Mouse (Mus musculus) 3134 (cell line): ENCODE data around the gene Map2.

ENCODE experiments used
- DNase-seq: peaks from one replicate; pipeline ENCODE4 v3.0.0-alpha.2; 2011; ENCODE audit warnings: low spot score; ENCODE audit not compliant: insufficient read length; ENCODE audit errors: extremely low read depth

Map2 gene

DNA sequence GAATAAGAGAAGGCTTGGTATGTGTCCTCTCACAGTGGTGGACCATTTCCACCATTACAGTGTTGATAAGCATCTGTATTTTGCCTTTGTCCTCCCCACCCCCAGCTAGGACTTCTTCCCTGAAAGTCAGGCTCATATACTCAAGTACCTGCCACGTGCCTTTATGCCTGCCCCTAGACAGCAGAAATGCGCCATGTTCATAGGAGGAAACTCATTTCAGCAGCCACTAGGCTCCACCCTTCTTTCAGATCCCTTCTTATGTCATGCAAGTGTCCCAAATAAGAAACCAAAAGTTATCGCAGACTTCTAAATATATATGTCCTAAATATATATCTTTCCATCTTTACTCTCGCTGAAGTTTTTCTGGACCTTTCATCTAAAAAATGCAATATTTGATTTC, 21.2 kb downstream of the Map2 start:
- DNase-seq, result no peak

DNA sequence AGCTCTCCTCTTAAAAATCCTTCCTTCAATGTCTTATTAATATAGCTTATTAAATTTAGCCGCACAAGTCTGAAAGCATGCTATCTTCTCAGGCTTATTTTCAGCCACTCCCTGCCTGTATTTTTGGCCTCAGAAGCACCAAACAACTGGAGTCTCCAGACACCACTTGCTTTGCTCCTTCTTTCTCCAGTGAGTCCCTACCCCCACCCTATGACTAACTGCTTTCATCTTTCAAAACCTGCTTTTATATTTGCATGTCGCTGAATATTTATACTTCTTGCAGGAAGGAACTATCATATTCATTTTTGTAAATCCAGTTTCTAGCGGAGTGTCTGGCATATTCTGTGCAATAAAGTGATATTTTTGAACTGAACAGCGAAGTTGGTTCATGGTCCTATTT, 21.6 kb downstream of the Map2 start:
- no peak for DNase-seq

DNA sequence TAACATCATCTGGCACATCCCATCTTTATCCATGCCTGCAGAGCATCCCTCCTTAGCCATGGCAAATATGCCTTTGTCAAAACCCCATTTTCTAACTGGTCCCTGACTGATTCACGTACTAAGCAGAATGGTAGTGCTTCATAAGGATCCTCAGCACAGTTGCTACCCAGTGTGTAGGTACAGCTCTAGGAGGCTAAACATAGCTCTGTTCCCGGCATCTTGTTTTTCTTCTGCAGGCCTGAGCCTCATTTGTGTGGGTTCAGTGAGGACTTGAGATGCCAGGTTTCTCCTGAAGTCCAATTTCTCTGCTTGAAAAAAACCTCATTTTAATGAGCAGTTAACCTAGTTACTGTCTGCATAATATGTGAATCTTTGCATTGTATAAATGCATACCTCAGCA, 30.4 kb downstream of the Map2 start:
- no peak for DNase-seq

DNA sequence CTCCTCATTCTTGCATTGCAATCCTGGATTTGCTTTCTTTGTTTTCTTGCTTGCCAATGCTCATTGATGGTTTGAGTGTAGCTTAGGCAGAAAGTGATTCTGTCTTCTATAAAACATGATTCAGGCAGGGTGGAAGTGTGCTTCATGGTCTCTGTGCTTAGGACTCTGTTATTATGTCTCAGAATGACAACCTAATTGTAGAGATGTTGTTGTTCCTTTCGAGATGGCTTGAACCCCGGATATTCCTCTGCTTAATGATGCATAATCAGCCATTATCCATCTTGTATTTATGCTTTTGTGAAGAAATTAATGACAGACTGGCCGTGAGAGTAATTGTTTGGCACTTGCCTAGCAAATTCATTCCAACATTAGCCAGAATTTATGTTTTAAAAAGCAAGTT, 31.8 kb downstream of the Map2 start:
- DNase-seq, result no peak

DNA sequence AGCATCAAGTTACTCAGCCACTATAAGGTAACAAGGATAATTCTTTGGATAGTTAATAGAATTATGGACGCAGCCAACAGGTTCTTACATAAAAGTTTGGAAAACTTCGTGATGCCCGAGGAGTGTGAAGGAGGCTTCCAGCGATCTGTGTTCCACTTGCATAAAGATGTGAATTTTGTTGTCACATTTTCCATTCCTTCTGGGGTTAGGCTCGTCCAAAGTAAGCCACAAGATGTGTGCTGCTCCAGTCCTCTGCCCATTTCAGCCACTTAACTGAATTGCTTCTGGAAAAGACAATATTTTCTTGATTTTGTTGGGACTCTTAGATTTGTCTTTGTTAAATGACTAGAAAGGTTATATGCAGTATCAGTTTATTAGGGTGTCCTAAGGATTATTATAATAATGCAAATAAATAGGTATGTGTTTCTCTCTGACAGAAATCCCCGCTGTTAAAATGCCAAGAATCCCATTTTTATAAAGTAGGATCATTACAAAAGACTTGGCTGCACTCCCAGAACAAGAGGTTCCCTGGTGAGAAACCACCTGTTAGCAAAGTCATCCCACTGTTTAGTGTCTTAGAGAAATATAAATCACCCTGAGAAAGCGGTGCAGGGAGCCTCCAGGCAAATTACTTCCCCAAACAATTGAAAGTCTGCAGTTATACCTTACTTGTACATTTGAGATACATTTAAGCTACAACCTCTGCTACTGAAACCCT, 36.2 kb downstream of the Map2 start:
- DNase-seq, result no peak

DNA sequence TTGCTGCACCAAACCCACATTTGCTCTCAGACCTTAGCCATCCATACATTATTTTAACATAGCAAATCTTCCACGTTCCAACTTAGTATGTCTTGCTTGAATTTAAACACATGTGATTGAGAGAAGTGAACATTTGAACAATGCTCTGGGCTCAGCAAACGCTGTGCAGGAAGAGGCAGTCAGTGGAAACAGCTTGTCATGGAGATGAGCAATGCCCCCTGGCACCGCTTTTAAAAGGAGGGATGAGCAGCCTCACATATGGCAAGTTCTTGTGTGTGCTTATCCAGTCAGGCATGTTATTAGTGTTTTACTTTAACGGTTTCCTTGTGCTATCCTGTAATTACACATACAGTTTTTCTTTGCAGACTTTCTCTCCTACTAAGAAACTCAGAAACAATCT, 46.4 kb downstream of the Map2 start:
- no peak for DNase-seq

DNA sequence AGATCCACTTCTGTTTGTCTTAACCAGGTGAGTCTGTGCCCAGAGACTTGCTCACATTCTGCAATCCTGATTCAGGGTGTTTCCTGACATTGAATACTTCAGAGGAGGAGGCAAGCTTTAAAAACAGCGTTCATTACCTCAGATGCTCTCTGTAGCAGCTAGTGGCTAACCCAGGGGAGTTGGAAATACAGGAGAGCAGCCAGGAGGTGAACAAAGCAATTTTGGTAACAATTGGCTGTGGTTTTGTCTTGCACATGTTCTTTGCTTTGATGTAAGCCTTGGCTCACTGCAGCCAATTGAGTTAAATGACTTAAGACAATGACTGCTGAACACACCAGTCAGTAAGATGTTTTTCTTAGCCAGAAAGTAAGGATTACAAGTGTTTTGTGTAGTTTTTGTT, 48.3 kb downstream of the Map2 start:
- DNase-seq, result no peak

DNA sequence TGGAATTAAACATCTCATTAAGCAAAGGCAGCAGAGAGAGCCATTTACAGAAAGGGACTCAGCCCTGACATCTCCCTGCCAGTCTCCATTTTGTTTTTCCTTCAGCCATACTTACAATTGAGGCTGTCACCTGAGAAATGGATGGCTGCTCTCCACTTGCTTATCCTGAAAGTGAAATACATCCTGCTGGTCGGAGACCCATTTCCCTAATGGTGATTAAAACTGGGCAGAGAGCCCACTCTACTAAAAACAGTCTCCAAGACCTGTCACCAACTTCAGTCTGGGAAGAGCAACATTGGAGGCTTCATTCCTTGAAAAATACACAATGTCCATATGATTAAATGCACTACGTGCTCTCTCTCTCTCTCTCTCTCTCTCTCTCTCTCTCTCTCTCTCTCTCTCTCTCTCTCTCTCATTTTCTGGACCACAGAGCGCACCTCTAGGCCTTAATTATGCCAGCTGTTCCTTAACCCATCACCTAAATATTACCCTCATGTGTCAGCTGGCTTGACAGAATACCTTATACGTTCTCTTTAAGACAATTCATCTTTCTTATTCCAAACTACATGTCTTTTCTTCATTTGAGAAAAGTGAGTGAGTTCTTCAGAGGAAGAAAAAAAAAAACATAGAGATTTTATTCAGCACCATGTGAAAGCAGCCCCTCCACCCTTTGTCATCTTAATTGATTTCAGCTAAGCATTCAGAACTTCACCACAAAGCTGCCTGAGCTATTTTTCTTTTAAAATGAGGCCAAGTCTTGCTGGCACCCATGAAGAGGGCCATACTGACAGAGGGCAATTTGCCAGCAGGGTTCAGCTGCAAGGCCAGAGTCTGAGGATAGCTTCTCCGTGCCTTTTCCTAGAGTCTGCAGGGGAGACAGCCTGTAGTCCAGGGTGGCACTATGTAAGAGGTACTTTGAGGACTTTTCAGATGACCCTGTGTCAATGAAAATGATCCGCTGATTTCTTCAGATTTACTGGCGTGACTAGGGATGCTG, 51.6 kb downstream of the Map2 start:
- no peak for DNase-seq

DNA sequence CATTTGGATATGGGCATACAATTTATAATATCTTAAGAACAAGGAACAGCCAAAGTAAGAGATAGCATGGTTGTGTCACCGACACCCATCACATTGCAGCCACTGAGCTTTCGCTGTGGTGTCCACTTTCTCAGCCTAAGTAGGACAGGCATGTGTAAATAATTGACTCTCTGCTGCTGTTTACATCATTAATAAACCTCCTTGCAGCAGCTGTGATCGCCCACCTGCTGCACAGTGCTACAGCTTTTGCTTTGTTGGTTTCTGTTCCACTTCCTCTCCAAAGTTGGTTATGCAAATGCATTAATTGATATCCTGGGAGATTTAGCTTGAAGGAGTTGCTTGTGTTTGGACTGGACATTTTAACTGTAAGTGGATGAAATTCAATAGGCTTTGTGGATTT, 53.1 kb downstream of the Map2 start:
- DNase-seq, result no peak

DNA sequence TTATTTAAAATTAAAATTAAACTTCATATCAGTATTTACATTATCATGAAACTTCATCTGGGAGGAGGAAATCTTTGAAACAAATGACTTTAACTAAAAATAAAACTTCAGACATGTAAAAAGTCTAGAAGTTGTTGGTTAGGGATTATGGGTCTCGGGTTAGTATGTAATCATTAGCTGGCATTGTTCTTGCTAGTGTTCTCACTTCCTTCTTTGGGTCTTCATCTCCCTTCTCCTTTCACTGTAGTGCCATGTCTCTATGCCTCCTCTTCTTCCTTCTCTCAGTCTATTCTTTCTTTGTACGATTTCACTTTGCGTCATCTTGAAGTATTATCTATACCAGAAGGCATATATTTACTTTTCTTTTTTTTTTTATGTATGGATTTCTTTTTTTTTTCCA, 55.3 kb downstream of the Map2 start:
- DNase-seq, result no peak

DNA sequence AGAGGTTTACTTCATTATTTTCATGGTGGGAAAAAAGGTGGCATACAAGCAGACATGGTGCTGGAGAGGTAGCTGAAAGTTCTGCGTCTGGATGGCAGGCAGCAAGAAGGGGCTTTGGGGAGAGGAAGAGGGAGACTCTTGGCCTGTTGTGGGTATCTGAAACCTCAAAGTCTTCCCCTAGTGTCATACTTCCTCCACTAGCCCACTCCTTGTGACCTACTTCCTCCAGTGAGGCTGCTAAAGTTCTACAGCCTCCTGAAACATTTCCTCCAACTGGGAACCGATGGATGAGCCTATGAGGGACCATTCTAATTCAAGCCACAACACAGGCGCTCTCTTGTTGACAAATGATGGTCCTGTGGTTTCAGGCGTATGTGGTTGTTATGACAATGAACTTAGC, 56.9 kb downstream of the Map2 start:
- DNase-seq, result no peak

DNA sequence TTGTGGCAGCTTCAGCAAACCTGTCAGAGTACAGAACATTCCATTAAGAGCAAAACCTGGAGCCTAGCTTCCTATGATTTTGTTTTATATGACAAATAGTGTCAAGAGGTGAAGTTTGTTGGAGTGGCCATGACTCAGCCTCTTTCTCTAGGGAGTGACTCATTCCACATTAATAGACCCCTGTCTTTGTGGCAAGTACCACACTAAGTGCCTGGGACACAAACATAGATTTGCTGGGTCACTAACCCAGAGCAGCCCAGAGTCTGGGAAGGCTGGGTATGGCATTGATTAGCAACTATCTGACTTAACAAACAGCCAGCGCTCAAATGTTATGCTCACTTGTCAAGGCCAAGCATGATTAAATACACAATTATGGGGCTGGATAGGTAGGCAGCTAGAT, 69.8 kb downstream of the Map2 start:
- DNase-seq, result no peak

DNA sequence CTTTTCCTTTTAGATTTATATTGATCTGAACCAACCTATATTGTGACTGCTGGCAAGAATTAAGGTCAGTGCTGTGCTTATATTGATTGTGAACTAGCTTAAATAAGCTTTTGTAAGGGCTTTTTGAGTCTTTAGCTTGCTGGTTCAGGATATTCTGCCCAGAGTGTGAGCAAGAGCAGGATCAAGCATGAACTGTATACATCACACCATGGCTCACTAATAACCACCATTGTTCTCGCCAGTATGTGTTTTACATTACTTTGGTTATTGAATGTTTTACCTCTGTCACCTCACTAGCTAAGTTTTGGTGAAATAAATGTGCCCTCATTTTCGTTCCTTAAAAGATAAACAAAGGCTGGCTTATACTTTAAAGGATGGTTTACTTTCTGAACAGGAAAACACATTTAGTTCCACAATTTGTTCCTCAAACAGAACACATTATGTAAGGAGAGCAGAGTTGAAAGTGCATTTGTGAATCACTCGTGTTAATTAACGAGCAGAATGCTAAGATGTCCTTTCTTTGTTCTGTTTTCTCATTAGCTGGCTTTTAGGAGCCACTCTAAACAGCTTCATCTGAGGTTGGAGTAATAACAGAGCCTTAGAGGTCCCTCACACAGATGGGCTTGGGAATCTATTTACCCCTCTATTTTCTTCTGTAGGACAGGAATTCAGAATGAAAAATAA, 76.7 kb downstream of the Map2 start:
- DNase-seq, result no peak

DNA sequence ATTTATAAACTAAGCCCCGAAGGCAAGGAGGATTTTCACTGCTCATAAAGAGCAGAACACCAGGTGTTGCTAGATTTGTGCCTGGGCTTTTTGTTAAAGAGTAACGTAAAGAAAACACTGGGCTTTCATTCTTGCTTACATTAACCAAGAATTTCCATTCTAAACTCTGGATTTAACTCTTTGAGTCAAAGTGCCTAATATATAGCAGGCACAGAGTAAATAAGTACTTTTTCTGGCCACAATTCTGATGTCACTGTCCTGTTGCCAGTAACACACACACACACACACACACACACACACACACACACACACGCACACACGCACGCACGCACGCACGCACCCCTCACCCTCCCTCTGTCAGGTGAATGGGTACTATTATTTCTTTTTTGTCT, 77.3 kb downstream of the Map2 start:
- no peak for DNase-seq

DNA sequence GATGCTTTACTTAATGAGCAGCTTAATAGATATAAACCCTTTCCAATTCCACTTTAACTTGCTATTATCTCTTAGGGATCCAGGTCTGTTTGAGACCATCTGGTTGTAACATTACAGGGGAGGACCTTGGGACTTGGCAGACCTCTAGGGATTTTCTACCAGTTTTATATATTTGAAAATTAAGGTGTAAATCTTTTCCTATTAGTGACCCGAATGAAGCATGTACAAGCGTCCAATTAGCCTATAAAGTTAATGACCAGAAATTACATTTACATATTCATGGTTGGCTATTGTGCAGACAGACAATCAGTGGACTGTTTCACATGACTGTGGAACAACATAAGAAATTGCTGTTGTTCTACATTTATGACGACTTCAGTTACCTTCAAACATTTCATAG, 88.1 kb downstream of the Map2 start:
- DNase-seq, result no peak

DNA sequence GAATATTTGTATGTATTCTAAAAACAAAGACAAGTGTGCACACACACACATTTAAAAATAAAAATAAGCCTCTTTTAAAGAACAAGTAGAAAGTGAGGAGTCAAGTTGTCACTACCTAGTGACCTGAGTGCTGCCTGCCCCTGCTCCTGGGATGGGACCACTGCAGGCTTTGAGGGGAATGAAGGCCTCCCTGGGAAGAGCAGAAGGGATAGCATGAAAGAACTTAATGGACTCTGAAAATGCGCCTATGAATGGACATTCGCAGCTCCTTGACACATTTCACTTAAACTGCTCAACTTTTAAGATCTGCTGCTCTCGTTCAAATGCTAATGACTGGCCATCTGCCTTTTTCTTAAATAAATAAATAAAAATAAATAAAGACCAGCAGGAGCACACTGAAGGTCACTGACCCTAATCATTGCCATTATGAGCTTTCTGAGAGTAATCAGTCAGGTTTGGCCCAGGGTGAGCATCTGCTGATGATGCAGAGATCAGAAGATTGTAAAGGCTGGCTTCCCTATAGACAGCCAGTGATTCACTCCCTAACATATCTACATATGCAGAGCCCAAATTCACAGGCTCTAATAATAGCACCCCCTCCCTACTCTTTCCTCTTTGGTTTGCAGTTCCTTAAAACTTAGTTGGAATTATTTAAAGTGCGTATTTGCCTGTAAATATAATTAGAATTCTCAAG, 91.3 kb downstream of the Map2 start:
- DNase-seq, result no peak

DNA sequence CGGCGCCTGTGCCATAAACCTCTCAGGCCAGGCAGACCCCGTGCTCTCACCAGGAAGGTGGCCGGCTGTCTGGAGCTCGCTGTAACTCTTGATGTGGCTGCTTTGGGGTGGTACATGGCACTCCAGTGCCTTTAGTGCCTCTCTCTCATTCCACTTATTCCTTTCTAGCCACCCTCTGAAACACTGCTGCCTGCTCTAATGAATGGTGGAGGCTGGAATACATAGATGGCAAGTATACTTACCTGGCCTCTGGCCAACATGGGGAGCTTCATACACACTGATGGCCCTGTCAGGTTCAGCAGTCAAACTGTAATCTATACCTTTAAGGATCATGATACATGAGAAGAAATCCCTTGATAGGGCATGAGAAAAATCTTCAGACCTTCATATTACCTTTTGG, 102.6 kb downstream of the Map2 start:
- DNase-seq, result no peak

DNA sequence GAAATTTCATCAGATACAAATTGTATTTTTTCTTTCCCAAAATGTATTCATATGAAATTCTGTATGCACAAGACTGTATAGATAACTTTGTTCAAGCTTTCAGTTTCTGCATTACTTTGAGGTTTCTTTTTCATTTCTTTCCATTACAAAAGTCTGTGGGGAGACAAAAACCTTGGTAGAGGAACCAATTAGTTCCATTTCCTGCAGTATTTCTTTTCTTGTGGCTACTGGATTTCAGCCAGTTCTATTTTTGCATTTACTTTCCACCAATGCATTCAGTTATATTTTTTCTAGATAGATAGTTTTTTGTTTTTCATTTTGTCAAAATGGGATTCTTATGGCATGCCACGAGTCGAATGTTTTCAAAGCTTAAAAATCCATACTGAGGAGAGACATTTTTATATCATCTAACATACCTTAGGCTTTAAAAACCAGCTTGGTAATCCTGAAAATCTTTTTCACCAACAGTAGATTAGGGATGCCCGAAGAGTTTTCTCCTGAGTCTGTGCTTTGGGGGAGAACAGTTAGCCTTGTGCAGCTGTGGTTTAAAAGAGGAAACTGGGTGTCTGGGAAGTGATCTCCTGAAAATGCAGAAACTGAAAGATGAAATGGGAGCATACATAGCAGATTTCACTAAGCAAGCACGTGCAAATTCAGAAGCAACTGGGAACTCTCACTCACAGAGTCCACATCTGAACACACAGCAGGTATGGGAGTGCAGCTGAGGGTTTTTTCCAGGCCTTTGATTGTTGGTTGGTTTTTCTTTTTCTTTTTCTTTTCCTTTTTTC, 104.3 kb downstream of the Map2 start:
- DNase-seq, result no peak

DNA sequence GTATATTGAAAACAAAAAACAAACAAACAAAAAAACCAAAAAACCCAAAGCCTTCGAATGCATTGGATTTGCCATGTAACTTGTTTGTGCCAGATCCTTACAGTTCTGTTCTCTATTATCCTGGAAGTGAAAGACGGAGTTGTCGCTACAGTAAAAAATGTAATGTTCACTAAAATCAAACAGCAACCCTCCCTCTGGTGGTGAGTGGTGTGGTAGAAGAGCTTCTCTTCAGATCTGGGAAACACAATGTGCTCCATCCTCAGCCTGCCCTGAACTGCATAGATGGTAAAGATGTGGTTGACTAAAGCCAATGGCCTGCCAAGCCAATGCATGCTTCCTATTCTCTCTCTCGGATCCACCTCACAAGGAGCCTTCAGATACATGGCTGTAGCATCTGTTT, 105.1 kb downstream of the Map2 start:
- DNase-seq, result no peak

DNA sequence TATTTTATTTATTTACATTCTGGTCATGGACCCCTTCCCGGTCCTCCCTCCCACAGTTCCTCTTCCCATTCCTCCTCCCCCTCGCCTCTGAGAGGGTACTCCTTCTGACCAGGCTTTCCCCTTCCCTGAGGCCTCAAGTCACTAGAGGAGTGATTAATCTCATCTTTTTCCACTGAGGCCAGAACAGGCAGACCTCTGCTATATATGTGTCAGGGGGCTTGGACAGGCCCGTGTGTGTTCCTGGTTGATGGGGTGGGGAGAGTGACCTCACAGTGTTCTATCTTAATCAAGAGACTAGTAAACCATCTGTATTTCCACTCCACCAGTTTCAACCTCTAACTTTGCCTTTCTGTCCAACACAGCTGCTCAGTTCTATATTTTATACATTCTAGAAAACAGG, 107.4 kb downstream of the Map2 start:
- no peak for DNase-seq
